Mouse (Mus musculus): ENCODE measurements around the gene Relt. TPM values are rescaled to one million over a fixed set of nuclear protein-coding genes. Genes with fewer than 3 reads are reported as not detected.

Gene Relt
- polyA plus RNA-seq, 1 experiment from 2014 or later: 4.8 TPM

DNA sequence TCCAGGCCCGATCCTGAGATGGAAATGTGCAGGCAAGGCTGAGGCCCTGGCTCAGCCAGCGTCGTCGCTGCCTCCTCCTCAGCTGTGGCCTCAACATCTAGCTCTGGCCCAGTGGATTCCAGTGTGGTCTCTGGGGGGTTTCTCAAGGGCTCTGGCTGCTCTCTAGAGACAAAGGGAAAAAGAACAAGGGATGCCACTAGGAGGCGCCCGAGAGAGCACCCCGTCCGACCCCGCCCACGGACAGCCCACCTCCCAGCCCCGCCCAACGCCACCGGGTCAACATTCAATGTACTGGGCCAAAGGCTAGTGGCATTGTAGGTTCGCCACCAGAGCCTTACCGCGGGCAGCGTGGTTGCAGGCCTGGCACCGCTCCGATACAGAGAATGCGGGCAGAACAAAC is 16.3 kb upstream of the Relt start:
- Histone ChIP-seq H3K27ac (ENCODE audit: low read length) (no peak overlapping the region), H3K4me2 (replicated peaks; ENCODE audit: low read depth, low read length) (no peak overlapping the region), H3K27me3 (ENCODE audit: insufficient read depth, low read length) (no peaks in the 10 kb centered on the region), H3K4me3 (ENCODE audit: low read length) (no peak overlapping the region), H3K9ac (replicated peaks; ENCODE audit: low read length) (no peak overlapping the region), H3K36me3 (ENCODE audit: insufficient read depth, low read length) (peaks cover 88% of the 10 kb centered on the region), H3K4me1 (ENCODE audit: insufficient read depth, low read length) (0 out of 2 replicates have a peak, but pooled peaks cover 2% of the 10 kb centered on the region), H3K9me3 (ENCODE audit: low read length) (no peaks in the 10 kb centered on the region)
- ATAC-seq (ENCODE audit: low FRiP score, low TSS enrichment): 0 out of 2 replicates have a peak, but pooled peaks have one; percentile 11
- 28% methylated on average over 20 of the region's 20 CpGs for WGBS

- ATAC-seq (ENCODE audit: low FRiP score, low TSS enrichment): no peak
- 88% methylated on average over 9 of the region's 9 CpGs for WGBS
- peaks cover 8% of the 10 kb centered on the region; the same call in 1 of the 2 replicates for H3K4me1 ChIP-seq (ENCODE audit: insufficient read depth, low read length)
- no peaks in the 10 kb centered on the region for H3K27me3 ChIP-seq (ENCODE audit: insufficient read depth, low read length)
- H3K9ac ChIP-seq (replicated peaks; ENCODE audit: low read length): no peak overlapping the region
- no peak overlapping the region for H3K4me2 ChIP-seq (replicated peaks; ENCODE audit: low read depth, low read length)
- H3K36me3 ChIP-seq (ENCODE audit: insufficient read depth, low read length): peaks cover 85% of the 10 kb centered on the region
- H3K9me3 ChIP-seq (ENCODE audit: low read length): no peaks in the 10 kb centered on the region
- H3K4me3 ChIP-seq (ENCODE audit: low read length): no peak overlapping the region
- 0 out of 2 replicates have a peak overlapping the region, but pooled peaks have one; percentile 84 for H3K27ac ChIP-seq (ENCODE audit: low read length)
Observed at GRCm38 (mm10) chr7:100876771-100877170, 13.5 kb upstream of the Relt start.

DNA sequence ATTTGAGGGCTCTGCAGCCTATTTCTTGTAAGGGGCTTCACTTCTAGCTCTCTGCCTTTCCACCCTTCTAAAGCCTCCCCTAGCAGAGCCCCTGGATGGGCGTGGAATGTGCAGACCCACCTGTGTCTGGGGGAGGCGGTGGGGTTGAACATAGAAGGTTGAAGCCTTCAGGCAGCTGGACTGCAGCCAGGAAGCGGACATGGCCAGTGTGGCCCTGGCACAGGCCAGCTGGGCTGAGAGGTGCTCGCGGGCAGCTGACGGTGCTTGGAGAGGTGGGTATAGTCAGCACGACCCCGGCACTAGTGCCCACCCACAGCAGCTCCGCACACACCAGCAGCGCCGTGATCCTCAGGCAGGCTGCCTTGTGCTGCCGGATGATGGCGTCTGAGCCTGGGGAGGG is 13.0 kb upstream of the Relt start:
- Histone ChIP-seq H3K9ac (replicated peaks; ENCODE audit: low read length) (0 out of 2 replicates have a peak overlapping the region, but pooled peaks have one; percentile 6), H3K9me3 (ENCODE audit: low read length) (no peaks in the 10 kb centered on the region), H3K36me3 (ENCODE audit: insufficient read depth, low read length) (peaks cover 84% of the 10 kb centered on the region), H3K27ac (ENCODE audit: low read length) (peak overlapping the region; percentile 84), H3K4me2 (replicated peaks; ENCODE audit: low read depth, low read length) (no peak overlapping the region), H3K4me3 (ENCODE audit: low read length) (no peak overlapping the region), H3K27me3 (ENCODE audit: insufficient read depth, low read length) (no peaks in the 10 kb centered on the region), H3K4me1 (ENCODE audit: insufficient read depth, low read length) (peaks cover 8% of the 10 kb centered on the region; the same call in 1 of the 2 replicates)
- 80% methylated on average over 13 of the region's 13 CpGs for WGBS
- ATAC-seq (ENCODE audit: low FRiP score, low TSS enrichment): 0 out of 2 replicates have a peak, but pooled peaks have one; percentile 13

- peaks cover 8% of the 10 kb centered on the region; the same call in 1 of the 2 replicates for H3K4me1 ChIP-seq (ENCODE audit: insufficient read depth, low read length)
- peak overlapping the region; percentile 84 for H3K27ac ChIP-seq (ENCODE audit: low read length)
- H3K4me2 ChIP-seq (replicated peaks; ENCODE audit: low read depth, low read length): no peak overlapping the region
- 0 out of 2 replicates have a peak overlapping the region, but pooled peaks have one; percentile 6 for H3K9ac ChIP-seq (replicated peaks; ENCODE audit: low read length)
- 46% methylated on average over 1 of the region's 1 CpGs for WGBS
- peaks cover 82% of the 10 kb centered on the region for H3K36me3 ChIP-seq (ENCODE audit: insufficient read depth, low read length)
- no peaks in the 10 kb centered on the region for H3K27me3 ChIP-seq (ENCODE audit: insufficient read depth, low read length)
- no peaks in the 10 kb centered on the region for H3K9me3 ChIP-seq (ENCODE audit: low read length)
- H3K4me3 ChIP-seq (ENCODE audit: low read length): no peak overlapping the region
- ATAC-seq (ENCODE audit: low FRiP score, low TSS enrichment): no peak
Observed at GRCm38 (mm10) chr7:100875822-100876221, 12.6 kb upstream of the Relt start.

- peaks cover 8% of the 10 kb centered on the region; the same call in 1 of the 2 replicates for H3K4me1 ChIP-seq (ENCODE audit: insufficient read depth, low read length)
- peaks cover 58% of the 10 kb centered on the region for H3K36me3 ChIP-seq (ENCODE audit: insufficient read depth, low read length)
- WGBS: 87% methylated on average over 13 of the region's 13 CpGs
- no peaks in the 10 kb centered on the region for H3K9me3 ChIP-seq (ENCODE audit: low read length)
- H3K9ac ChIP-seq (replicated peaks; ENCODE audit: low read length): no peak overlapping the region
- no peak for ATAC-seq (ENCODE audit: low FRiP score, low TSS enrichment)
- no peak overlapping the region for H3K27ac ChIP-seq (ENCODE audit: low read length)
- H3K4me2 ChIP-seq (replicated peaks; ENCODE audit: low read depth, low read length): no peak overlapping the region
- no peaks in the 10 kb centered on the region for H3K27me3 ChIP-seq (ENCODE audit: insufficient read depth, low read length)
- H3K4me3 ChIP-seq (ENCODE audit: low read length): no peak overlapping the region
Observed at GRCm38 (mm10) chr7:100873197-100873596, 10.0 kb upstream of the Relt start.

DNA sequence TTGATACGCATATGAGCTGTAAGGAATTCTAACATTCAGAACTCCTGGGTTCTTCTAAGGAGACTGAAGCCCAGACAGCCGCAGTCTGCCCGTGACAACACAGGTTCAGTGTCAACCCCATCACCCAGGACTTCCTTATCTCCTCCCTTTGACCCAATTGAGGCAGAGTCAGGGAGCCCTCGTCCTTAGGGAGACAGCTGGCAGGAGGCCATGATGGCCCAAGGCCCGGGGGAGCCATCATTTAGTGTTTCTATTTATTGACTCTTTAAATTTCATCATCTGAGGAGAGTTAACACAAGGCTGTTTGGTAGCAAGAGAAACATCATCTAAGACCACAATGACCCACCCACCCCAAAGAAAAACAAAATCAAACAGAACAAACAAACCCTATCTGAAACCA is 8.6 kb upstream of the Relt start:
- no peak for ATAC-seq (ENCODE audit: low FRiP score, low TSS enrichment)
- Histone ChIP-seq H3K27ac (ENCODE audit: low read length) (no peak overlapping the region), H3K9ac (replicated peaks; ENCODE audit: low read length) (no peak overlapping the region), H3K4me3 (ENCODE audit: low read length) (no peak overlapping the region), H3K4me1 (ENCODE audit: insufficient read depth, low read length) (peaks cover 8% of the 10 kb centered on the region; the same call in 1 of the 2 replicates), H3K4me2 (replicated peaks; ENCODE audit: low read depth, low read length) (no peak overlapping the region), H3K27me3 (ENCODE audit: insufficient read depth, low read length) (no peaks in the 10 kb centered on the region), H3K9me3 (ENCODE audit: low read length) (no peaks in the 10 kb centered on the region), H3K36me3 (ENCODE audit: insufficient read depth, low read length) (peaks cover 46% of the 10 kb centered on the region)
- WGBS: 67% methylated on average over 5 of the region's 5 CpGs

GRCm38 (mm10) chr7:100871355-100871754 is 8.1 kb upstream of the Relt start:
- Histone ChIP-seq H3K4me2 (replicated peaks; ENCODE audit: low read depth, low read length) (no peak overlapping the region), H3K36me3 (ENCODE audit: insufficient read depth, low read length) (peaks cover 41% of the 10 kb centered on the region), H3K27ac (ENCODE audit: low read length) (no peak overlapping the region), H3K27me3 (ENCODE audit: insufficient read depth, low read length) (no peaks in the 10 kb centered on the region), H3K4me1 (ENCODE audit: insufficient read depth, low read length) (peaks cover 8% of the 10 kb centered on the region; the same call in 1 of the 2 replicates), H3K9me3 (ENCODE audit: low read length) (no peaks in the 10 kb centered on the region), H3K9ac (replicated peaks; ENCODE audit: low read length) (no peak overlapping the region), H3K4me3 (ENCODE audit: low read length) (no peak overlapping the region)
- ATAC-seq (ENCODE audit: low FRiP score, low TSS enrichment): no peak
- WGBS: 88% methylated on average over 4 of the region's 4 CpGs

DNA sequence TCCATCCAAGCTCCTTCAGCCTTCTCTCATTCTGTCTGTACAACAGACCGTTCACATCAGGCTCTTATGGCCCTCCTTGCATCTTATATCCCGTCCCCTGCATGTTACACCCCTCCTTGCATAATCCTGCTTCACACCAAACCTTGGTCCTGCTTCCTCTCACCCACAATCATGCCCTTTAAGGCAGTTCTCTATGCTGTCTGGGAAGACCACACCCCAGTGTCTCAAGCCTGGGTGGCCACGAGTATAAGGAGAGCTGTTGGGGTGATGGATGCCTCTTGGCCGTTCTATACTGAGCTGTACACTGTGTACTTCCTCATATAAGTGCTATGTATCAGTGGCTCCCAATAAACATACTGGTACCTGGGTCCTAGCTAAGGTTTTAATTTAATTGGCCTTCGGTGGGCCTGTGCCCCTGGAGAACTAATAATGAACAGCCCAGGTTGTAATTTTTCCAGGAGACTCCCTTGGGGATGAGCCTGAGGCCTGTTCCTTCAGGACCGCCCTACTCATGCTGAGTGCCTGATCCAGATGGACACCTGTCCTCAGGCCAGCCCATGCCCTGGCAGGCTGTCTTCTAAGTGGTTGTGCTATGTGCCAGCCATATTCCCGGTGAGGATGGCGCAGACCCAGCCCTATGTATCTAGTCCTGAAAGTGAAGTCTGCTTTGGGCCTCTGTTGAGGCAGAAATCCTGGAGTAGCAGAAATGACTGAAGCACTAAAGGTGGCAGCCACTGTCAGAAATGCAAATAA is 6.8 kb upstream of the Relt start:
- no peaks in the 10 kb centered on the region for H3K9me3 ChIP-seq (ENCODE audit: low read length)
- 86% methylated on average over 8 of the region's 8 CpGs for WGBS
- no peak overlapping the region for H3K27ac ChIP-seq (ENCODE audit: low read length)
- no peak for ATAC-seq (ENCODE audit: low FRiP score, low TSS enrichment)
- H3K27me3 ChIP-seq (ENCODE audit: insufficient read depth, low read length): no peaks in the 10 kb centered on the region
- peaks cover 34% of the 10 kb centered on the region for H3K36me3 ChIP-seq (ENCODE audit: insufficient read depth, low read length)
- no peak overlapping the region for H3K4me3 ChIP-seq (ENCODE audit: low read length)
- peaks cover 6% of the 10 kb centered on the region; the same call in 1 of the 2 replicates for H3K4me1 ChIP-seq (ENCODE audit: insufficient read depth, low read length)
- H3K4me2 ChIP-seq (replicated peaks; ENCODE audit: low read depth, low read length): no peak overlapping the region
- H3K9ac ChIP-seq (replicated peaks; ENCODE audit: low read length): no peak overlapping the region

DNA sequence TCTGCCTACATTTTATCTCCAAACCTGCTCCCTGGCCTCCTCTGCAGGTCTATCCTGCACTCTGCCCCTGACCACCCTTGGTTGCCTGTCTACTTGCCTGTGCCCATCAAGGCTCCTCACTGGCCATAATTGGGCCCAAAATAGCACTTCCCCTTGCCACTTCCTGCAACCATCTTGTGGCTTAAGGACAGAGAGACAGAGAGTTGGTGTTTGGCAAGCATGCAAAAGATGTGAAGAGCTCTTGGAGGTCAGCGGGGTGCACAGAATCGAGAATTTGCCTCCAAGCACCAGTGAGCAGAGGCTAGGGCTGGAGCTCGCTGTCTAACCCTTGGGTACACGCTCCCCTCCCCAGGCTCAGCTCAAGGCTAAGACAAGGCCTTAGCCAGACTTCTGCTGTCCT is 5.3 kb upstream of the Relt start:
- 56% methylated on average over 4 of the region's 4 CpGs for WGBS
- no peak overlapping the region for H3K27ac ChIP-seq (ENCODE audit: low read length)
- no peaks in the 10 kb centered on the region for H3K27me3 ChIP-seq (ENCODE audit: insufficient read depth, low read length)
- H3K36me3 ChIP-seq (ENCODE audit: insufficient read depth, low read length): peaks cover 24% of the 10 kb centered on the region
- no peak for ATAC-seq (ENCODE audit: low FRiP score, low TSS enrichment)
- peaks cover 6% of the 10 kb centered on the region; the same call in 1 of the 2 replicates for H3K4me1 ChIP-seq (ENCODE audit: insufficient read depth, low read length)
- H3K9ac ChIP-seq (replicated peaks; ENCODE audit: low read length): no peak overlapping the region
- no peak overlapping the region for H3K4me2 ChIP-seq (replicated peaks; ENCODE audit: low read depth, low read length)
- no peaks in the 10 kb centered on the region for H3K9me3 ChIP-seq (ENCODE audit: low read length)
- no peak overlapping the region for H3K4me3 ChIP-seq (ENCODE audit: low read length)

- Histone ChIP-seq H3K4me3 (ENCODE audit: low read length) (no peak overlapping the region), H3K36me3 (ENCODE audit: insufficient read depth, low read length) (peaks cover 14% of the 10 kb centered on the region), H3K27ac (ENCODE audit: low read length) (no peak overlapping the region), H3K4me1 (ENCODE audit: insufficient read depth, low read length) (peaks cover 5% of the 10 kb centered on the region; the same call in 1 of the 2 replicates), H3K9me3 (ENCODE audit: low read length) (no peaks in the 10 kb centered on the region), H3K4me2 (replicated peaks; ENCODE audit: low read depth, low read length) (no peak overlapping the region), H3K9ac (replicated peaks; ENCODE audit: low read length) (no peak overlapping the region), H3K27me3 (ENCODE audit: insufficient read depth, low read length) (no peaks in the 10 kb centered on the region)
- WGBS: 60% methylated on average over 2 of the region's 2 CpGs
- ATAC-seq (ENCODE audit: low FRiP score, low TSS enrichment): no peak
Observed at GRCm38 (mm10) chr7:100867561-100867960, 4.3 kb upstream of the Relt start.

Measured in kidney, embryonic 16.5 days (tissue).